Mouse (Mus musculus) small intestine, adult 2 months (tissue): ENCODE results near the gene Sv2c.

Source experiments
- CTCF ChIP-seq: fragments of 200-500 bp; IDR thresholded peaks from 2 replicates; pipeline ENCODE4 v1.5.1; 2012; ENCODE audit warnings: low read depth, mild to moderate bottlenecking, control low read depth, inconsistent platforms, low read length, moderate library complexity, mixed read lengths; ENCODE audit not compliant: insufficient replicate concordance, insufficient read length; ENCODE audit errors: extremely low read depth
- POLR2A ChIP-seq: fragments of 200-500 bp; IDR thresholded peaks from 2 replicates; pipeline ENCODE4 v1.6.1; 2012; ENCODE audit warnings: low read depth, mild to moderate bottlenecking, control low read depth, inconsistent platforms, low read length, moderate library complexity

- TF ChIP-seq CTCF (no peak), POLR2A (no peak)
These were observed 213.6 kb downstream of the Sv2c start for GRCm38 (mm10) chr13:95918624-95919284.
